Mouse (Mus musculus): ENCODE measurements around the gene Nvl. TPM values are rescaled to one million over a fixed set of nuclear protein-coding genes. Genes with fewer than 3 reads are reported as not detected.
A peak's percentile ranks its signal among the peaks of the same experiment; 100 is the strongest.

Gene Nvl
- polyA plus RNA-seq (2015; fragmentation: Nextera tagmentation; extraction: Ambion mirVana) = 20.3 and 20.4 TPM in 2 replicates

DNA sequence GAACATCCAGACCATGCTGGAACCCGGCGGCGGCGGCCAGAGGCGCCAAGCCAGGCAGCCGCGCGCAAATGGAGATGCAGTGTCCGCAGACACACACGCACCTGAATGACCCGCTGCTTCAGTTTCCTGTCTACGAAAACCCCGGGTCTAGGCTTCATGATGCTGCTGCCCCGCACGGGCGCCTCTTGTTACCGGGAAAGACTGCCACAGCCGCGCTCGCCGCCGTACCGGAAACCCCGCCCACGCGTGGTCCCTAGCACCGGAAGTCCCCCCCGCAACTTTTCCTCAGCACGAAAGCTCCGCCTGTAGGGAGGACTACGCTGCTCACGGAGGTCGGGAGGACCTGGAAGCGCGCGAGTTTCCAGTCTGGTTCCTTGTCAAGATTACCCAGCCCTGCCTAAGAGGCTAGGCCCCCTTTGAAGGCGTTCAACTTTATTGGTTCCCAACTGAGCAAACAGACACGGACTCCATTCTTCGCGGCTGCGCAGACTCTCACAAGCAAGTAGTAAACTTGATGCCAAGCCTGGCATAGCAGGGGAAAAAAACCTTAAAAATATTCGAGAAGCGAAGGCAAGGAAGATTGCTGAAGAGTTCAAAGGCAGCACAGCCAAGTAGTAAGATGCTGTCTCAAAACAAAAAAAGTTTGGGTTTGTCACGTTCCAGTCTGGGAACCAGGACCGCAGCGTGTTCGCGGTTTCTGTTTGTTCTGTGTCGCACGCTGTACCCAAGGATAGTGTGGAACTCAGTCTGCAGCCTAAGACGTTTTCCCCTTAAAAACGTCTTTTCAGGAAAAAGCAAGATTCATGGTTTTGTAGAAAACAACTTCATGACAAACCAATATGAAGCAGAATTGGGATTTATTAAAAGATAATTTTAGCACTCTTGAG, at the start of gene Nvl, which contains the start of gene Cnih4:
TSS of gene Nvl (minus strand) at position 255 of the 887 bp plus-strand sequence.
TSS of gene Cnih4 (plus strand) at position 744 of the 887 bp plus-strand sequence.
- peak; percentile 21; the same call in 1 of the 2 replicates for TF ChIP-seq CTCF (IDR thresholded peaks at IDR 0.05; ENCODE audit: low read depth)
- no peaks in the 10 kb centered on the region for H3K9me3 ChIP-seq (replicated peaks; ENCODE audit: low read length)
- peaks cover 6% of the 10 kb centered on the region for H3K36me3 ChIP-seq (ENCODE audit: insufficient read depth, low read length)
- peak within 1 kb of the TSS; percentile 70 for H3K9ac ChIP-seq (ENCODE audit: low read depth, low read length)
- peaks cover 8% of the 10 kb centered on the region; the same call in 1 of the 2 replicates for H3K4me1 ChIP-seq (replicated peaks; ENCODE audit: insufficient read depth, low read length)
- DNase-seq (ENCODE audit: low spot score) (peak; percentile 99), ATAC-seq (replicated peaks; ENCODE audit: low FRiP score, low read depth) (peak; percentile 98)
- H3K27ac ChIP-seq = peak within 1 kb of the TSS; percentile 92
- H3K4me3 ChIP-seq (replicated peaks; ENCODE audit: low read depth, low read length) = peak within 1 kb of the TSS; percentile 68
- no peaks in the 10 kb centered on the region for H3K27me3 ChIP-seq (ENCODE audit: insufficient read depth, low read length)
- WGBS = under 1% methylated on average over 52 of the region's 52 CpGs
- peak within 1 kb of the TSS; percentile 86 for H3K4me2 ChIP-seq (ENCODE audit: low read length)

DNA sequence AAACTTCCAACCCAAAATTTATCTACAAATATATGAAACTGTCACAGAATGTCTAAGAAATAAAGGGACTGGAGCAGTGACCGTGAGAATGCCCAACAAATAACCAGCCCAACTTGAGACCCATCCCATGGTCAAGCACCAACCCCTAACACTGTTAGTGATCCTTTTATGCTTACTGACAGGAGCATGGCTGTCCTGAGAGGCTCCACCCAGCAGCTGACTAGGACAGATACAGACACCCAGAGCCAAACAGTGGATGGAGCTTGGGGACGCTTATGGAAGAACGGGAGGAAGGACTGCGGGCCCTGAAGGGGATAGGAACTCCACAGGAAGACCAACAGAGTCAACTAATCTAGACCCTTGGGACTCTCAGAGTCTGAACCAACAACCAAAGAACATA, 44.9 kb upstream of the Nvl start:
- 96% methylated on average over 4 of the region's 4 CpGs for WGBS
- Histone ChIP-seq H3K4me2 (ENCODE audit: low read length) (no peak overlapping the region), H3K4me1 (replicated peaks; ENCODE audit: insufficient read depth, low read length) (no peaks in the 10 kb centered on the region), H3K9me3 (replicated peaks; ENCODE audit: low read length) (no peaks in the 10 kb centered on the region), H3K4me3 (replicated peaks; ENCODE audit: low read depth, low read length) (no peak overlapping the region), H3K27me3 (ENCODE audit: insufficient read depth, low read length) (no peaks in the 10 kb centered on the region), H3K36me3 (ENCODE audit: insufficient read depth, low read length) (peaks cover 59% of the 10 kb centered on the region), H3K9ac (ENCODE audit: low read depth, low read length) (no peak overlapping the region), H3K27ac (no peak overlapping the region)
- DNase-seq (ENCODE audit: low spot score) = no peak
- no peak for ATAC-seq (replicated peaks; ENCODE audit: low FRiP score, low read depth)
- no peak for TF ChIP-seq CTCF (IDR thresholded peaks at IDR 0.05; ENCODE audit: low read depth)

DNA sequence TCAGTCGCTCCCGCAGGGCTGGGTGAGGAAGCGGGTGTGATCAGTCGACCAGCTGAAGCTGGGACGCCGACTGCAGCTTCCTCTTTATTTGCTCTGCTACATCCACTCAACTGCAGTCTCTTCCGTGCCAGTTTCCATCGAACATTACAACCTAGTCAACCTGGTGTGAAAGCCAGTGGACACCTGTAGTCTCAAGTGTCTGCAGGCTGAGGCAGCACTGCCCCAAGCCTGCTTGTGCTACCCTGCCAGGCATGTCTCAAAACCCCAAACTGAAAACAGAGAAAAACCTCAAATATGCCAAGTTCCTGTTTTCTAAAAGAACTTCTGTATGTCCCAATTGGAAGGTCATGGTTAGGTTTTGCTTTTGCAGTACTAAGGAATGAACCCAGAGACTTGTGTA, 26.2 kb upstream of the Nvl start:
- DNase-seq (ENCODE audit: low spot score) (no peak), ATAC-seq (replicated peaks; ENCODE audit: low FRiP score, low read depth) (no peak)
- no peaks in the 10 kb centered on the region for H3K4me1 ChIP-seq (replicated peaks; ENCODE audit: insufficient read depth, low read length)
- TF ChIP-seq CTCF (IDR thresholded peaks at IDR 0.05; ENCODE audit: low read depth) = no peak
- H3K9me3 ChIP-seq (replicated peaks; ENCODE audit: low read length) = no peaks in the 10 kb centered on the region
- no peak overlapping the region for H3K4me3 ChIP-seq (replicated peaks; ENCODE audit: low read depth, low read length)
- WGBS = 68% methylated on average over 8 of the region's 8 CpGs
- peaks cover 6% of the 10 kb centered on the region; the same call in 1 of the 2 replicates for H3K36me3 ChIP-seq (ENCODE audit: insufficient read depth, low read length)
- no peak overlapping the region for H3K9ac ChIP-seq (ENCODE audit: low read depth, low read length)
- no peaks in the 10 kb centered on the region for H3K27me3 ChIP-seq (ENCODE audit: insufficient read depth, low read length)
- H3K27ac ChIP-seq = no peak overlapping the region
- no peak overlapping the region for H3K4me2 ChIP-seq (ENCODE audit: low read length)

- Histone ChIP-seq H3K27me3 (ENCODE audit: insufficient read depth, low read length) (no peaks in the 10 kb centered on the region), H3K9me3 (replicated peaks; ENCODE audit: low read length) (no peaks in the 10 kb centered on the region), H3K27ac (no peak overlapping the region), H3K4me3 (replicated peaks; ENCODE audit: low read depth, low read length) (no peak overlapping the region), H3K4me1 (replicated peaks; ENCODE audit: insufficient read depth, low read length) (no peaks in the 10 kb centered on the region), H3K36me3 (ENCODE audit: insufficient read depth, low read length) (peaks cover 15% of the 10 kb centered on the region; the same call in 1 of the 2 replicates), H3K9ac (ENCODE audit: low read depth, low read length) (no peak overlapping the region), H3K4me2 (ENCODE audit: low read length) (no peak overlapping the region)
- 0 out of 2 replicates have a peak, but pooled peaks have one; percentile 35 for ATAC-seq (replicated peaks; ENCODE audit: low FRiP score, low read depth)
- WGBS = 58% methylated on average over 3 of the region's 3 CpGs
- DNase-seq (ENCODE audit: low spot score) = peak; percentile 31
- no peak for TF ChIP-seq CTCF (IDR thresholded peaks at IDR 0.05; ENCODE audit: low read depth)
Observed at GRCm38 (mm10) chr1:181168377-181168776, 24.4 kb upstream of the Nvl start.

GRCm38 (mm10) chr1:181167816-181168215, 23.8 kb upstream of the Nvl start:
- no peak for ATAC-seq (replicated peaks; ENCODE audit: low FRiP score, low read depth)
- DNase-seq (ENCODE audit: low spot score) = no peak
- H3K27ac ChIP-seq = no peak overlapping the region
- H3K9me3 ChIP-seq (replicated peaks; ENCODE audit: low read length) = no peaks in the 10 kb centered on the region
- TF ChIP-seq CTCF (IDR thresholded peaks at IDR 0.05; ENCODE audit: low read depth) = no peak
- H3K4me3 ChIP-seq (replicated peaks; ENCODE audit: low read depth, low read length) = no peak overlapping the region
- no peak overlapping the region for H3K9ac ChIP-seq (ENCODE audit: low read depth, low read length)
- no peaks in the 10 kb centered on the region for H3K4me1 ChIP-seq (replicated peaks; ENCODE audit: insufficient read depth, low read length)
- WGBS = 83% methylated on average over 2 of the region's 2 CpGs
- peaks cover 21% of the 10 kb centered on the region for H3K36me3 ChIP-seq (ENCODE audit: insufficient read depth, low read length)
- no peaks in the 10 kb centered on the region for H3K27me3 ChIP-seq (ENCODE audit: insufficient read depth, low read length)
- no peak overlapping the region for H3K4me2 ChIP-seq (ENCODE audit: low read length)

DNA sequence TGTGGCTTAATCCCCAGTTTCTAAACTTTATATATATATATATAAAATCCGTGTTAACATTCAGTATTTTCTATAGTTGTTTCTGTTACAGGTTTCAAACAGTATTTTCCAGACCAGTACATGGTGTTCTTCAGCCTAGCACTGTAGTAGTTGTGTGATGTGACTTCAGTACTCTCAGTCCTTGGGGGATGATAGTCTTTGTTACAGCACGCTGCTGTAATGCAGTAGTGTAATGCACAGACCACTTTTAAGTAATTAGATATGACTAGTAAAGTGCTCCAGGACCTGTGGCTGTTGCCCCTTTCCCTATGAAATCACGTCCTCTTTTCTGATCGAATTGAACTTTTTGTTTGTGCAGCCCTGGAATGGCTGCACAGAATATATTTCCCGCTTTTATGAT, 7.5 kb upstream of the Nvl start:
- Histone ChIP-seq H3K4me1 (replicated peaks; ENCODE audit: insufficient read depth, low read length) (peaks cover 6% of the 10 kb centered on the region; the same call in 1 of the 2 replicates), H3K27me3 (ENCODE audit: insufficient read depth, low read length) (no peaks in the 10 kb centered on the region), H3K9me3 (replicated peaks; ENCODE audit: low read length) (no peaks in the 10 kb centered on the region), H3K4me2 (ENCODE audit: low read length) (peak overlapping the region; percentile 81), H3K27ac (no peak overlapping the region), H3K4me3 (replicated peaks; ENCODE audit: low read depth, low read length) (peak overlapping the region; percentile 96), H3K36me3 (ENCODE audit: insufficient read depth, low read length) (peaks cover 15% of the 10 kb centered on the region; the same call in 1 of the 2 replicates), H3K9ac (ENCODE audit: low read depth, low read length) (peak overlapping the region; percentile 89)
- no peak for DNase-seq (ENCODE audit: low spot score)
- TF ChIP-seq CTCF (IDR thresholded peaks at IDR 0.05; ENCODE audit: low read depth) = no peak
- ATAC-seq (replicated peaks; ENCODE audit: low FRiP score, low read depth) = no peak
- 24% methylated on average over 5 of the region's 5 CpGs for WGBS
